Mouse (Mus musculus): ENCODE measurements around the gene Itga10. TPM values are rescaled to one million over a fixed set of nuclear protein-coding genes. Genes with fewer than 3 reads are reported as not detected.
"Not testable (repeated sequence)": the region's sequence is repeated elsewhere in the genome, so short reads cannot be mapped to it uniquely, and the experiment has no call there.

The Itga10 gene
- total and polyA plus RNA-seq, 2 experiments from 2014 or later, result 1.4 to 2.6 TPM

GRCm38 (mm10) chr3:96678456-96678855 lies 33.1 kb downstream of the Itga10 start:
- Histone ChIP-seq H3K27ac (no peak overlapping the region), H3K9me3 (ENCODE audit: low read length) (no peaks in the 10 kb centered on the region), H3K9ac (replicated peaks; ENCODE audit: low read length) (no peak overlapping the region), H3K36me3 (ENCODE audit: insufficient read depth, low read length) (no peaks in the 10 kb centered on the region), H3K27me3 (ENCODE audit: insufficient read depth, low read length) (no peaks in the 10 kb centered on the region), H3K4me1 (ENCODE audit: insufficient read depth, low read length) (no peaks in the 10 kb centered on the region; the same call in 1 of the 2 replicates), H3K4me2 (ENCODE audit: low read depth, low read length) (no peak overlapping the region), H3K4me3 (ENCODE audit: low read length) (no peak overlapping the region)
- 65% methylated on average over 7 of the region's 7 CpGs for WGBS
- no peak for ATAC-seq
- no peak for DNase-seq (ENCODE audit: low spot score)
- no peak for TF ChIP-seq CTCF (IDR thresholded peaks at IDR 0.05; ENCODE audit: low read depth)

GRCm38 (mm10) chr3:96679159-96679674 lies 33.8 kb downstream of the Itga10 start:
- DNase-seq (ENCODE audit: low spot score) (no peak), ATAC-seq (0 out of 2 replicates have a peak, but pooled peaks have one; percentile 21)
- 30% methylated on average over 5 of the region's 5 CpGs for WGBS
- TF ChIP-seq CTCF (IDR thresholded peaks at IDR 0.05; ENCODE audit: low read depth), result no peak
- no peaks in the 10 kb centered on the region for H3K9me3 ChIP-seq (ENCODE audit: low read length)
- no peaks in the 10 kb centered on the region for H3K27me3 ChIP-seq (ENCODE audit: insufficient read depth, low read length)
- H3K9ac ChIP-seq (replicated peaks; ENCODE audit: low read length), result no peak overlapping the region
- no peak overlapping the region for H3K4me2 ChIP-seq (ENCODE audit: low read depth, low read length)
- no peaks in the 10 kb centered on the region for H3K36me3 ChIP-seq (ENCODE audit: insufficient read depth, low read length)
- no peak overlapping the region for H3K4me3 ChIP-seq (ENCODE audit: low read length)
- H3K4me1 ChIP-seq (ENCODE audit: insufficient read depth, low read length), result no peaks in the 10 kb centered on the region; the same call in 1 of the 2 replicates
- H3K27ac ChIP-seq, result no peak overlapping the region

GRCm38 (mm10) chr3:96680269-96680956 lies 35.0 kb downstream of the Itga10 start:
- H3K9ac ChIP-seq (replicated peaks; ENCODE audit: low read length), result no peak overlapping the region
- H3K4me2 ChIP-seq (ENCODE audit: low read depth, low read length), result no peak overlapping the region
- 15% methylated on average over 12 of the region's 12 CpGs for WGBS
- no peaks in the 10 kb centered on the region for H3K27me3 ChIP-seq (ENCODE audit: insufficient read depth, low read length)
- peak; percentile 41 for DNase-seq (ENCODE audit: low spot score)
- no peaks in the 10 kb centered on the region for H3K36me3 ChIP-seq (ENCODE audit: insufficient read depth, low read length)
- ATAC-seq, result peak; percentile 57; the same call in 1 of the 2 replicates
- no peak overlapping the region for H3K4me3 ChIP-seq (ENCODE audit: low read length)
- H3K9me3 ChIP-seq (ENCODE audit: low read length), result no peaks in the 10 kb centered on the region
- no peaks in the 10 kb centered on the region; the same call in 1 of the 2 replicates for H3K4me1 ChIP-seq (ENCODE audit: insufficient read depth, low read length)
- no peak for TF ChIP-seq CTCF (IDR thresholded peaks at IDR 0.05; ENCODE audit: low read depth)
- H3K27ac ChIP-seq, result no peak overlapping the region

GRCm38 (mm10) chr3:96683496-96683895 lies 38.1 kb downstream of the Itga10 start:
- Histone ChIP-seq H3K9ac (replicated peaks; ENCODE audit: low read length) (no peak overlapping the region), H3K9me3 (ENCODE audit: low read length) (no peaks in the 10 kb centered on the region), H3K4me3 (ENCODE audit: low read length) (no peak overlapping the region), H3K4me2 (ENCODE audit: low read depth, low read length) (no peak overlapping the region), H3K27ac (no peak overlapping the region), H3K27me3 (ENCODE audit: insufficient read depth, low read length) (no peaks in the 10 kb centered on the region), H3K4me1 (ENCODE audit: insufficient read depth, low read length) (no peaks in the 10 kb centered on the region; the same call in 1 of the 2 replicates), H3K36me3 (ENCODE audit: insufficient read depth, low read length) (no peaks in the 10 kb centered on the region)
- no peak for DNase-seq (ENCODE audit: low spot score)
- no peak for ATAC-seq
- 85% methylated on average over 3 of the region's 3 CpGs for WGBS
- no peak for TF ChIP-seq CTCF (IDR thresholded peaks at IDR 0.05; ENCODE audit: low read depth)

- ATAC-seq (no peak; the same call in 1 of the 2 replicates), DNase-seq (ENCODE audit: low spot score) (no peak)
- Histone ChIP-seq H3K27me3 (ENCODE audit: insufficient read depth, low read length) (no peaks in the 10 kb centered on the region), H3K27ac (no peak overlapping the region), H3K36me3 (ENCODE audit: insufficient read depth, low read length) (no peaks in the 10 kb centered on the region), H3K9ac (replicated peaks; ENCODE audit: low read length) (no peak overlapping the region), H3K4me2 (ENCODE audit: low read depth, low read length) (peak overlapping the region; percentile 44), H3K9me3 (ENCODE audit: low read length) (no peaks in the 10 kb centered on the region), H3K4me3 (ENCODE audit: low read length) (no peak overlapping the region), H3K4me1 (ENCODE audit: insufficient read depth, low read length) (no peaks in the 10 kb centered on the region; the same call in 1 of the 2 replicates)
- WGBS, result 63% methylated on average over 17 of the region's 17 CpGs
- no peak for TF ChIP-seq CTCF (IDR thresholded peaks at IDR 0.05; ENCODE audit: low read depth)
Observed at GRCm38 (mm10) chr3:96684151-96684821, 38.9 kb downstream of the Itga10 start.

GRCm38 (mm10) chr3:96684822-96685156 lies 39.4 kb downstream of the Itga10 start:
- H3K4me3 ChIP-seq (ENCODE audit: low read length), result no peak overlapping the region

GRCm38 (mm10) chr3:96686057-96686456 lies 40.7 kb downstream of the Itga10 start:
- not testable (repeated sequence) for H3K4me1 ChIP-seq (ENCODE audit: insufficient read depth, low read length); H3K36me3 ChIP-seq (ENCODE audit: insufficient read depth, low read length); H3K4me2 ChIP-seq (ENCODE audit: low read depth, low read length); ATAC-seq; H3K9ac ChIP-seq (replicated peaks; ENCODE audit: low read length); H3K27ac ChIP-seq; H3K4me3 ChIP-seq (ENCODE audit: low read length); H3K27me3 ChIP-seq (ENCODE audit: insufficient read depth, low read length); H3K9me3 ChIP-seq (ENCODE audit: low read length); DNase-seq (ENCODE audit: low spot score)
- 92% methylated on average over 5 of the region's 5 CpGs for WGBS

More at GRCm38 (mm10) chr3:96684822-96685156, 39.4 kb downstream of the Itga10 start:
- Histone ChIP-seq H3K4me1 (ENCODE audit: insufficient read depth, low read length) (no peaks in the 10 kb centered on the region), H3K27ac (no peak overlapping the region), H3K9me3 (ENCODE audit: low read length) (no peaks in the 10 kb centered on the region), H3K4me2 (ENCODE audit: low read depth, low read length) (peak overlapping the region; percentile 44), H3K27me3 (ENCODE audit: insufficient read depth, low read length) (no peaks in the 10 kb centered on the region), H3K36me3 (ENCODE audit: insufficient read depth, low read length) (no peaks in the 10 kb centered on the region), H3K9ac (replicated peaks; ENCODE audit: low read length) (no peak overlapping the region)
- ATAC-seq, result no peak
- WGBS, result 47% methylated on average over 28 of the region's 28 CpGs
- DNase-seq (ENCODE audit: low spot score), result no peak
- TF ChIP-seq CTCF (IDR thresholded peaks at IDR 0.05; ENCODE audit: low read depth), result no peak

Measured in hindbrain, postnatal 0 days (tissue).